Mouse (Mus musculus): ENCODE results near the gene Grip1. TPM values are rescaled to one million over a fixed set of nuclear protein-coding genes. Genes with fewer than 3 reads are reported as not detected.

The Grip1 gene
- polyA plus RNA-seq, 1 experiment from 2014 or later: 18.5 TPM

DNA sequence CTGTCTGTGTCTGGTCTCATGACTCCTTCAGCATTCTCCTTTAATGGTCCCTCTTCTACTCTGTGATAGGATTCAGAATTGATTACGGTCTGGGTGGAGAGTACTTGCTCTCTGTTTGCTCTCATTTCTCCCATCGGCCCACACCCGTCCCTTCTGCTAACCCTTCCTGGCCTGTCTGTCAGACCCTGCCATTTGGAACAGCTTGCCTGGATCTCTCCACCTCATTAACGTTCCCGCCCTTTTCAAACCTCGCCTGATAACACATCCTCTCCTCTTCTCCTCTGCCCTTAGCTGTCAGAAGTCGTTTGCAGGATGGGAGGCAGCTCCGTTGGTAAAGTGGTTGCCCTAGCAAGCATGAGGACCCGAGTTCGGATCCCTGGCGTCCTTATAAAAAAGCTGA, 370.9 kb downstream of the Grip1 start:
- Histone ChIP-seq H3K27me3 (ENCODE audit: control insufficient read depth, insufficient read depth, low read length) (no peaks in the 10 kb centered on the region), H3K9ac (no peak overlapping the region), H3K9me3 (ENCODE audit: control insufficient read depth, low read length) (0 out of 2 replicates have a peak, but pooled peaks cover 4% of the 10 kb centered on the region), H3K4me1 (replicated peaks; ENCODE audit: control insufficient read depth, insufficient read depth, low read length) (peaks cover 32% of the 10 kb centered on the region), H3K27ac (peak overlapping the region; percentile 26; the same call in 1 of the 2 replicates), H3K4me2 (replicated peaks) (no peak overlapping the region), H3K36me3 (replicated peaks; ENCODE audit: control insufficient read depth, insufficient read depth) (no peaks in the 10 kb centered on the region), H3K4me3 (replicated peaks; ENCODE audit: low read length) (no peak overlapping the region)
- DNase-seq (ENCODE audit: low spot score) (no peak), ATAC-seq (ENCODE audit: low FRiP score) (no peak)
- WGBS: 63% methylated on average over 11 of the region's 11 CpGs

GRCm38 (mm10) chr10:119830388-119830956, 376.8 kb downstream of the Grip1 start:
- Histone ChIP-seq H3K27ac (no peak overlapping the region), H3K4me3 (replicated peaks; ENCODE audit: low read length) (no peak overlapping the region), H3K4me2 (replicated peaks) (no peak overlapping the region), H3K9ac (no peak overlapping the region), H3K36me3 (replicated peaks; ENCODE audit: control insufficient read depth, insufficient read depth) (no peaks in the 10 kb centered on the region), H3K9me3 (ENCODE audit: control insufficient read depth, low read length) (peaks cover 9% of the 10 kb centered on the region; the same call in 1 of the 2 replicates), H3K27me3 (ENCODE audit: control insufficient read depth, insufficient read depth, low read length) (no peaks in the 10 kb centered on the region), H3K4me1 (replicated peaks; ENCODE audit: control insufficient read depth, insufficient read depth, low read length) (peaks cover 8% of the 10 kb centered on the region; the same call in 1 of the 2 replicates)
- no peak for DNase-seq (ENCODE audit: low spot score)
- 72% methylated on average over 6 of the region's 6 CpGs for WGBS
- no peak for ATAC-seq (ENCODE audit: low FRiP score)

GRCm38 (mm10) chr10:119831086-119831485, 377.5 kb downstream of the Grip1 start:
- DNase-seq (ENCODE audit: low spot score): no peak
- no peaks in the 10 kb centered on the region for H3K27me3 ChIP-seq (ENCODE audit: control insufficient read depth, insufficient read depth, low read length)
- no peak overlapping the region for H3K4me2 ChIP-seq (replicated peaks)
- H3K4me3 ChIP-seq (replicated peaks; ENCODE audit: low read length): no peak overlapping the region
- H3K9ac ChIP-seq: no peak overlapping the region
- WGBS: 100% methylated on average over 1 of the region's 1 CpGs
- H3K36me3 ChIP-seq (replicated peaks; ENCODE audit: control insufficient read depth, insufficient read depth): no peaks in the 10 kb centered on the region
- peaks cover 9% of the 10 kb centered on the region; the same call in 1 of the 2 replicates for H3K9me3 ChIP-seq (ENCODE audit: control insufficient read depth, low read length)
- H3K27ac ChIP-seq: no peak overlapping the region
- no peak for ATAC-seq (ENCODE audit: low FRiP score)
- peaks cover 8% of the 10 kb centered on the region; the same call in 1 of the 2 replicates for H3K4me1 ChIP-seq (replicated peaks; ENCODE audit: control insufficient read depth, insufficient read depth, low read length)

DNA sequence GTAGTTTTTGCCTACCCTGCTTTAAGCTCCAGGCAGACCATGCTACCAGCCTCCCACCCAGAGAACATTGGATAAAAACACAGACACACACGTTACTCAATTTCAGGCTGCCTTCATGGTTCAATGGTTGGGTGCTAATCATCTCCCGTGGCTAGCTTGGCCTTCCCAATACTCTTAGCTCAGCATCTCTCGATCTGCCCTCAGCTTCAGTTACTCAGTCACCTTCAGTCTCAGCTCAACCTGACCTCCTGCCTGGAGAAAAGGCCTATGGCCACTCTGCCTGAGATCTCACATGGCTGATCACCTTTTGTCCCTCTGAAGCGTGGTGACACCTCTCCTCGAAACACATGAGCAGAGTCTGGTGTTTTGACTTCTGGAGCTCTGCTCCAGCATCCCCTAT, 379.7 kb downstream of the Grip1 start:
- no peak overlapping the region for H3K4me3 ChIP-seq (replicated peaks; ENCODE audit: low read length)
- WGBS: 80% methylated on average over 5 of the region's 5 CpGs
- no peaks in the 10 kb centered on the region for H3K36me3 ChIP-seq (replicated peaks; ENCODE audit: control insufficient read depth, insufficient read depth)
- H3K4me1 ChIP-seq (replicated peaks; ENCODE audit: control insufficient read depth, insufficient read depth, low read length): peaks cover 8% of the 10 kb centered on the region
- no peaks in the 10 kb centered on the region for H3K27me3 ChIP-seq (ENCODE audit: control insufficient read depth, insufficient read depth, low read length)
- DNase-seq (ENCODE audit: low spot score) (no peak), ATAC-seq (ENCODE audit: low FRiP score) (no peak)
- H3K27ac ChIP-seq: no peak overlapping the region
- H3K9me3 ChIP-seq (ENCODE audit: control insufficient read depth, low read length): peaks cover 9% of the 10 kb centered on the region; the same call in 1 of the 2 replicates
- no peak overlapping the region for H3K9ac ChIP-seq
- H3K4me2 ChIP-seq (replicated peaks): no peak overlapping the region

DNA sequence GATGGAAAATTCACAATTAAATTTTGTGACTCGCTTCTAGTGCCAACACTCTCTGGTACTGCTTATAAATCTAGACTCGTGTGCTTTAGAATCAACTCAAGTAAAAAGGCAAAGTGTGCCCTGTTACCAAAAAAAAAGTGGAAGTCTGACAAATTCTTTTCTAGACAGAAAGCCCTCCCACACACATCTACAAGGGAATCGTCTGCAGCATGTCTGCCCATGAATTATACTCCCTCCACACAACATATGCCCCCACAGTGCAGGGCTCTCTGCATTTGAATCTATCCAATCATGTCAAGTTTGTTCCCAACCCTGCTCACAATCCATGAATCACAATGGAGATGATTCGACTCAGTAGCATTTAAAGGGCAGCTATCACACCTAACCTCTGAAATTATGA, 380.5 kb downstream of the Grip1 start:
- DNase-seq (ENCODE audit: low spot score) (no peak), ATAC-seq (ENCODE audit: low FRiP score) (no peak)
- Histone ChIP-seq H3K4me2 (replicated peaks) (no peak overlapping the region), H3K27me3 (ENCODE audit: control insufficient read depth, insufficient read depth, low read length) (no peaks in the 10 kb centered on the region), H3K27ac (no peak overlapping the region), H3K4me3 (replicated peaks; ENCODE audit: low read length) (no peak overlapping the region), H3K9me3 (ENCODE audit: control insufficient read depth, low read length) (peaks cover 6% of the 10 kb centered on the region; the same call in 1 of the 2 replicates), H3K4me1 (replicated peaks; ENCODE audit: control insufficient read depth, insufficient read depth, low read length) (peaks cover 8% of the 10 kb centered on the region), H3K36me3 (replicated peaks; ENCODE audit: control insufficient read depth, insufficient read depth) (no peaks in the 10 kb centered on the region), H3K9ac (no peak overlapping the region)
- 69% methylated on average over 4 of the region's 4 CpGs for WGBS

- H3K9me3 ChIP-seq (ENCODE audit: control insufficient read depth, low read length): no peaks in the 10 kb centered on the region
- DNase-seq (ENCODE audit: low spot score) (no peak), ATAC-seq (ENCODE audit: low FRiP score) (no peak)
- 85% methylated on average over 11 of the region's 11 CpGs for WGBS
- H3K9ac ChIP-seq: no peak overlapping the region
- no peak overlapping the region for H3K27ac ChIP-seq
- H3K27me3 ChIP-seq (ENCODE audit: control insufficient read depth, insufficient read depth, low read length): no peaks in the 10 kb centered on the region
- peaks cover 6% of the 10 kb centered on the region for H3K4me1 ChIP-seq (replicated peaks; ENCODE audit: control insufficient read depth, insufficient read depth, low read length)
- no peak overlapping the region for H3K4me3 ChIP-seq (replicated peaks; ENCODE audit: low read length)
- H3K4me2 ChIP-seq (replicated peaks): no peak overlapping the region
- no peaks in the 10 kb centered on the region for H3K36me3 ChIP-seq (replicated peaks; ENCODE audit: control insufficient read depth, insufficient read depth)
Measured at GRCm38 (mm10) chr10:119839645-119840044, 386.0 kb downstream of the Grip1 start.

GRCm38 (mm10) chr10:119842004-119842403, 388.4 kb downstream of the Grip1 start:
- Histone ChIP-seq H3K36me3 (replicated peaks; ENCODE audit: control insufficient read depth, insufficient read depth) (no peaks in the 10 kb centered on the region), H3K4me3 (replicated peaks; ENCODE audit: low read length) (no peak overlapping the region), H3K9me3 (ENCODE audit: control insufficient read depth, low read length) (no peaks in the 10 kb centered on the region), H3K4me1 (replicated peaks; ENCODE audit: control insufficient read depth, insufficient read depth, low read length) (peaks cover 14% of the 10 kb centered on the region), H3K27ac (no peak overlapping the region), H3K4me2 (replicated peaks) (no peak overlapping the region), H3K27me3 (ENCODE audit: control insufficient read depth, insufficient read depth, low read length) (no peaks in the 10 kb centered on the region), H3K9ac (no peak overlapping the region)
- no peak for DNase-seq (ENCODE audit: low spot score)
- no peak for ATAC-seq (ENCODE audit: low FRiP score)
- WGBS: 85% methylated on average over 4 of the region's 4 CpGs

DNA sequence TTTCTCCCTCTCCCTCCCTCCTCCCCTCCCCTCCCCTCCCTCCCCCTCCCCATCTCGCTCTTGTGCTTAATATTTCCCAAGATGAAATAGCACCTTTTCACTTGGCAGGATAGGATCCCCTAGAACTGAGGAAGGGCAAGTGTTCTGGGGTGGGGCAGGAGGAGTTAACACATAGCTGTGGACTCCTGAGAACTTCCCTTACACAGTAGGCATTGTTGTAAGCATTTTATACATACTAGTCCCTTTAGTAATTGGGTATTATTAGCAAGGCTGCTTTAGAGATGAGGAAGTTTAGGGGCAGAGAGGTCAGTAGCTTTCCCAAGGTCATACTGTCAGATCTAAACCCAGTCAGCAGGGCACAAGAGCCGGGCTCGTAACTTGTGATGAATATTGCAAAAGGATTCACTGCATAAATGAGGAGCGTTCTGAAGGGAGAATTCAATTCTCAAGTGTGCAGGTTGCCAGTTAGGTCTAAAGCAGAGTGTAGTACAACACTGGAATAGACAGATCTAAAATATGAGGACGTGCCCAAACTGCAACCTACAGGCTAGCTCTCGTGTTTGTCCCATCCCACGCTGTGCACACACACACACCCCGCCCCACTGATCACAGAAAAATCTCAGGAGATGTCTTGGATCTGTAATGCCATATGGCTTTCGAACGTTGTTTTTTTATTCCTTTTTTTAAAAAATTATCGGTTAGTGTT, 392.2 kb downstream of the Grip1 start:
- Histone ChIP-seq H3K4me2 (replicated peaks) (no peak overlapping the region), H3K9me3 (ENCODE audit: control insufficient read depth, low read length) (no peaks in the 10 kb centered on the region), H3K27ac (no peak overlapping the region), H3K4me3 (replicated peaks; ENCODE audit: low read length) (no peak overlapping the region), H3K36me3 (replicated peaks; ENCODE audit: control insufficient read depth, insufficient read depth) (no peaks in the 10 kb centered on the region), H3K9ac (no peak overlapping the region), H3K27me3 (ENCODE audit: control insufficient read depth, insufficient read depth, low read length) (no peaks in the 10 kb centered on the region), H3K4me1 (replicated peaks; ENCODE audit: control insufficient read depth, insufficient read depth, low read length) (peaks cover 14% of the 10 kb centered on the region)
- no peak for ATAC-seq (ENCODE audit: low FRiP score)
- no peak for DNase-seq (ENCODE audit: low spot score)
- 70% methylated on average over 11 of the region's 11 CpGs for WGBS

- H3K4me2 ChIP-seq (replicated peaks): no peak overlapping the region
- H3K9ac ChIP-seq: no peak overlapping the region
- no peaks in the 10 kb centered on the region for H3K4me1 ChIP-seq (replicated peaks; ENCODE audit: control insufficient read depth, insufficient read depth, low read length)
- no peaks in the 10 kb centered on the region for H3K27me3 ChIP-seq (ENCODE audit: control insufficient read depth, insufficient read depth, low read length)
- ATAC-seq (ENCODE audit: low FRiP score) (no peak), DNase-seq (ENCODE audit: low spot score) (no peak)
- no peak overlapping the region for H3K4me3 ChIP-seq (replicated peaks; ENCODE audit: low read length)
- H3K27ac ChIP-seq: no peak overlapping the region
- H3K36me3 ChIP-seq (replicated peaks; ENCODE audit: control insufficient read depth, insufficient read depth): no peaks in the 10 kb centered on the region
- 85% methylated on average over 11 of the region's 11 CpGs for WGBS
- no peaks in the 10 kb centered on the region for H3K9me3 ChIP-seq (ENCODE audit: control insufficient read depth, low read length)
Measured at GRCm38 (mm10) chr10:119851594-119851993, 398.0 kb downstream of the Grip1 start.

Data from hindbrain, embryonic 14.5 days (tissue).